Mouse (Mus musculus) embryonic facial prominence, embryonic 14.5 days (tissue): ENCODE measurements around the gene Acat2. TPM values are rescaled to one million over a fixed set of nuclear protein-coding genes. Genes with fewer than 3 reads are reported as not detected.
A peak's percentile ranks its signal among the peaks of the same experiment; 100 is the strongest.
"Not testable (repeated sequence)": the region's sequence is repeated elsewhere in the genome, so short reads cannot be mapped to it uniquely, and the experiment has no call there.

Experiments used
- ATAC-seq: fragments of 200-750 bp; cut with Nextera tagmentation; 2 replicates; pipeline ENCODE4 v1.8.0; 2017; ENCODE audit warnings: low read depth, moderate number of reproducible peaks, moderate TSS enrichment
- DNase-seq: peaks from one replicate; pipeline ENCODE4 v3.0.0-alpha.2; 2015; ENCODE audit warnings: low spot score
- H3K27ac ChIP-seq: fragments of 300-500 bp; sonication (generic); replicated peaks from 2 replicates; pipeline ENCODE4 v1.5.1; 2014; ENCODE audit warnings: low read depth, mild to moderate bottlenecking, low read length, moderate library complexity
- H3K27me3 ChIP-seq: fragments of 300-500 bp; sonication (generic); replicated peaks from 2 replicates; pipeline ENCODE4 v1.6.1; 2014; ENCODE audit warnings: low read length; ENCODE audit not compliant: control insufficient read depth, insufficient read depth
- H3K36me3 ChIP-seq: fragments of 300-500 bp; sonication (generic); 2 replicates; pipeline ENCODE4 v1.6.1; 2014; ENCODE audit warnings: low read length, mixed read lengths; ENCODE audit not compliant: control insufficient read depth, insufficient read depth
- H3K4me1 ChIP-seq: fragments of 300-500 bp; sonication (generic); 2 replicates; pipeline ENCODE4 v1.6.1; 2014; ENCODE audit warnings: antibody characterized with exemption, low read length; ENCODE audit not compliant: control insufficient read depth, insufficient read depth
- H3K4me2 ChIP-seq: fragments of 300-500 bp; sonication (generic); 2 replicates; pipeline ENCODE4 v1.6.1; 2014; ENCODE audit warnings: low read depth, mild to moderate bottlenecking, low read length, moderate library complexity, mixed read lengths
- H3K4me3 ChIP-seq: fragments of 300-500 bp; sonication (generic); 2 replicates; pipeline ENCODE4 v1.5.1; 2014; ENCODE audit warnings: low read depth, mild to moderate bottlenecking, low read length
- H3K9ac ChIP-seq: fragments of 300-500 bp; sonication (generic); 2 replicates; pipeline ENCODE4 v1.6.1; 2014; ENCODE audit warnings: low read depth, mild to moderate bottlenecking, low read length, moderate library complexity, mixed read lengths
- H3K9me3 ChIP-seq: fragments of 300-500 bp; sonication (generic); 2 replicates; pipeline ENCODE4 v1.6.1; 2016; ENCODE audit warnings: low read length; ENCODE audit not compliant: control insufficient read depth
- WGBS: fragments of 180-500 bp; shearing (Covaris S2); extraction: QIAGEN DNeasy Blood & Tissue Kit; methylation state at CpG from one replicate; pipeline ENCODE4 v1.1.7; 2014; 5-methylcytosine and 5-hydroxymethylcytosine counted together
- polyA plus RNA-seq: library from polyadenylated mRNA; unstranded; fragments of >200 nt; fragmentation: Nextera tagmentation; extraction: Ambion mirVana; gene quantifications from 2 replicates; pipeline ENCODE4 v1.2.1, GENCODE M21; 2014

Gene Acat2
- 85.8 and 98.2 TPM in 2 replicates for polyA plus RNA-seq

DNA sequence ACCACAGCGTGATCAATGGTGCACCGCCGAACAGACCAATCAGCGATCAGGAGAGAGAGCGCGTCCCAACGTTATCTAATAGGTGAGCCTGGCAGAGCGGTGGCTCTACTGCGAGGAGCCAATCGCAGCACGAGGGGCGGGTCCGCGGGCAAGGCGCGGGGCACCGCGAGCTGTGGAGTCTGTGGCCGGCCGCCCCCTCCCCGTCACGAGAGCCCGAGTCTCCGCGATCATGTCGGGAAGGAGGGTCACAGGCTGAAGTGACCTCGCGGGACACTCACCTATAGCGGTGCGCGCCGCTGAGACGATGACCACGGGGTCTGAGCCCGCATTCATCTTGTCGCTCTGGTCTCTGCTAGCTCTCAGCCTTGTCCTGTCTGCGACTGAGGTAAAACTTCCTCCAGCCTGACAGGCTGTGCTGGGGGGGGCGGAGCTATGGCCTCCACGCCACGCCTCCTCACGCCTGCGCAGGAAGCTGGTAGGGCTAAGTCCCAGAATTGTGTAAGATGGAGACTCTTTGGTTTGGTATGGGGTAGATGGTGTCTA, at the start of gene Acat2:
TSS of gene Acat2 (minus strand) at position 417 of the 543 bp plus-strand sequence.
- Histone ChIP-seq H3K27me3 (no peaks in the 10 kb centered on the region), H3K4me2 (peak within 1 kb of the TSS; percentile 87), H3K9me3 (no peaks in the 10 kb centered on the region), H3K27ac (peak within 1 kb of the TSS; percentile 77), H3K4me3 (peak within 1 kb of the TSS; percentile 75), H3K4me1 (peaks cover 12% of the 10 kb centered on the region), H3K9ac (peak within 1 kb of the TSS; percentile 71), H3K36me3 (peaks cover 26% of the 10 kb centered on the region)
- 1% methylated on average over 18 of the region's 42 CpGs for WGBS
- peak; percentile 97 for DNase-seq
- ATAC-seq: peak; percentile 99

GRCm38 (mm10) chr17:13009887-13010286, 49.3 kb upstream of the Acat2 start:
- 15% methylated on average over 3 of the region's 3 CpGs for WGBS
- no peak overlapping the region for H3K4me2 ChIP-seq
- H3K9ac ChIP-seq: no peak overlapping the region
- H3K4me3 ChIP-seq: no peak overlapping the region
- no peaks in the 10 kb centered on the region for H3K9me3 ChIP-seq
- H3K4me1 ChIP-seq: peaks cover 7% of the 10 kb centered on the region; the same call in 1 of the 2 replicates
- no peaks in the 10 kb centered on the region for H3K27me3 ChIP-seq
- no peak overlapping the region for H3K27ac ChIP-seq
- peaks cover 41% of the 10 kb centered on the region for H3K36me3 ChIP-seq
- peak; percentile 81 for DNase-seq
- no peak for ATAC-seq

DNA sequence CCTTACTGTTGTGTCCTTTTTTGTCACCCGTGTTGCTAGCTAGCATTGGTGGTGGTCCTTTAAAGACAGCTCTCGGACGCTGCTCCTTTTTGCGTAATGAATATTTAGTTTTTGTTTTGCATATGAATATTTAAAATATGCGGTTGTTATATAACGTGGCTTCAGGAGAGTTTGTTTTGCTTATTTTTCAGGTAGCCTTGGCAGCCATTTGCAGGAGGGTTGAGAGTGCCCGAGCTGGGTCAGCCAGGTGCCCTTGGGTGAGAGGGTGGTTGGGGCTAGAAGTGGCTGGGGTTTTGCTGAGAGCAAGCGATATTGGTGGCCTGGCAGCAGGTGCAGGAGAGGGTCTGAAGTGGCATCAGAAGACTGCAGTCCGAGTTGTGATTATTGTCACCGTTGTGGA, 48.0 kb upstream of the Acat2 start:
- Histone ChIP-seq H3K4me2 (peak overlapping the region; percentile 85), H3K27ac (peak overlapping the region; percentile 73; the same call in 1 of the 2 replicates), H3K4me1 (peaks cover 7% of the 10 kb centered on the region; the same call in 1 of the 2 replicates), H3K9me3 (no peaks in the 10 kb centered on the region), H3K36me3 (peaks cover 29% of the 10 kb centered on the region), H3K27me3 (no peaks in the 10 kb centered on the region), H3K4me3 (peak overlapping the region; percentile 64), H3K9ac (peak overlapping the region; percentile 76)
- 7% methylated on average over 10 of the region's 10 CpGs for WGBS
- no peak for DNase-seq
- no peak for ATAC-seq

DNA sequence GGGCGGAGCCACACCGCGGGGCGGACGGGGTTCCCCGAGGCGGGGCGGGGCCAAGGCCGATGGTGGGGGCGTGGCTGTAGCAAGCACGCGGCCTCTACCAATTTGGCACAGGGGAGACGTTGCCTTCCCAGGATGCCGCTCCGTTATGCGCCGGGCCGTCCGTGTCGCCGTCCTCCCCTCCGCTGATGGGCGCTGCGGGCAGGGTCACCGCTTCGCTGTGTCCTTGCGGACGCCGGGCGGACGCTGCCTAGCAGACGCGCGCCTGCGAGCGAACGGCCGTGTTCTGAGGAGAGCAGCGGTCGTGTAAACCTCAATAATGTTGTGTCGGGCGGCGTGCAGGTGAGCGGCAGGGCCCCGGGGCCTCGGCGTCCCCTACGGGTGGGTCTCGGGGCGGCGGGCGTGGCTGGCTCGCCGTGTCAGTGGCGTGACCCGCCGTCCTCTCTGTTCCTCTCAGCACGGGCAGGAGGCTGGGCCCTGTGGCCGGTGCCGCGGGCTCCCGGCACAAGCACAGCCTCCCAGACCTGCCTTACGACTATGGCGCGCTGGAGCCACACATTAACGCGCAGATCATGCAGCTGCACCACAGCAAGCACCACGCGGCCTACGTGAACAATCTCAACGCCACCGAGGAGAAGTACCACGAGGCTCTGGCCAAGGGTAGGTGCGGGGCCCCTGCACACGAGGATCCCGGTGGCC, 47.3 kb upstream of the Acat2 start:
- Histone ChIP-seq H3K27ac (peak overlapping the region; percentile 73), H3K4me2 (peak overlapping the region; percentile 85), H3K9ac (peak overlapping the region; percentile 76), H3K9me3 (no peaks in the 10 kb centered on the region), H3K36me3 (peaks cover 22% of the 10 kb centered on the region), H3K4me3 (peak overlapping the region; percentile 64), H3K4me1 (peaks cover 7% of the 10 kb centered on the region; the same call in 1 of the 2 replicates), H3K27me3 (no peaks in the 10 kb centered on the region)
- peak; percentile 99 for ATAC-seq
- under 1% methylated on average over 42 of the region's 76 CpGs for WGBS
- DNase-seq: peak; percentile 98

DNA sequence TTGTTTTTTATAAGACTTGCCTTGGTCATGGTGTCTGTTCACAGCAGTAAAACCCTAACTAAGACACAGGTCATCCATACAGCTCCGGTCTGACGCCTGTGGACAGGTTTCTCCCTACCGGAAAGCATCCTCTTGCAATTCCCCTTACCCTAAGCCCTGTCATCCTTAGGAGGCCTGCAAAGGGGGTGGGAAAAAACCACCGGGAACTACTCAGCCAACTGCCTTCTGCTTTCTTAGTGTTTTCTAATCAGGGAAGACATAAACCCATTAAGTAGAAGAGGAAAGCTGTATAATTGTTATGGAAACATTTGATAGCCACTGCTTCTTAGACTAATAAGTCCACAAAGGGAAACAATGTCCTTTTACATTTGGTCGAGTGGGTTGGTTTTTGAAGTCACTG, 46.4 kb upstream of the Acat2 start:
- no peaks in the 10 kb centered on the region for H3K27me3 ChIP-seq
- H3K36me3 ChIP-seq: peaks cover 15% of the 10 kb centered on the region
- peak overlapping the region; percentile 76; the same call in 1 of the 2 replicates for H3K9ac ChIP-seq
- no peaks in the 10 kb centered on the region for H3K9me3 ChIP-seq
- H3K4me1 ChIP-seq: peaks cover 7% of the 10 kb centered on the region; the same call in 1 of the 2 replicates
- H3K4me3 ChIP-seq: peak overlapping the region; percentile 64; the same call in 1 of the 2 replicates
- ATAC-seq (no peak), DNase-seq (no peak)
- 48% methylated on average over 5 of the region's 5 CpGs for WGBS
- H3K27ac ChIP-seq: no peak overlapping the region
- peak overlapping the region; percentile 85 for H3K4me2 ChIP-seq

DNA sequence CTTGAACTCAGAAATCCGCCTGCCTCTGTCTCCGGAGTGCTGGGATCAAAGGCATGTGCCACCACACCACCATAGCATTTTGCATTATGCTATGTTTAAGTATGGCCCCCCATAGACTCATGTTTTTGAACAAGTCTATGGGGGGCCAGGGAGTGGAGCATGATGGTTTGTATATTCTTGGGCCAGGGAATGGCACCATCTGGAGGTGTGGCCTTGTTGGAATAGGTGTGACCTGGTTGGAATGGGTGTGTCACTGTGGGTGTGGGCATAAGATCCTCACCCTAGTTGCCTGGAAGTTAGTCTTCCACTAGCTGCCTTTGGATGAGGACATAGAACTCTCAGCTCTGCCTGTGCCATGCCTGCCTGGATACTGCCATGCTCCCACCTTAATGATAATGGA, 46.0 kb upstream of the Acat2 start, which contains the start of gene Sod2:
TSS of gene Sod2 (plus strand) at position 301 of the 400 bp plus-strand sequence.
- not testable (repeated sequence) for DNase-seq, H3K27me3 ChIP-seq, H3K9me3 ChIP-seq, H3K4me1 ChIP-seq, ATAC-seq
- WGBS: 95% methylated on average over 2 of the region's 2 CpGs
- H3K4me3 ChIP-seq: peak within 1 kb of the TSS; percentile 64
- peaks cover 12% of the 10 kb centered on the region for H3K36me3 ChIP-seq
- peak within 1 kb of the TSS; percentile 76 for H3K9ac ChIP-seq
- peak within 1 kb of the TSS; percentile 85 for H3K4me2 ChIP-seq
- H3K27ac ChIP-seq: 0 out of 2 replicates have a peak within 1 kb of the TSS, but pooled peaks have one; percentile 19

DNA sequence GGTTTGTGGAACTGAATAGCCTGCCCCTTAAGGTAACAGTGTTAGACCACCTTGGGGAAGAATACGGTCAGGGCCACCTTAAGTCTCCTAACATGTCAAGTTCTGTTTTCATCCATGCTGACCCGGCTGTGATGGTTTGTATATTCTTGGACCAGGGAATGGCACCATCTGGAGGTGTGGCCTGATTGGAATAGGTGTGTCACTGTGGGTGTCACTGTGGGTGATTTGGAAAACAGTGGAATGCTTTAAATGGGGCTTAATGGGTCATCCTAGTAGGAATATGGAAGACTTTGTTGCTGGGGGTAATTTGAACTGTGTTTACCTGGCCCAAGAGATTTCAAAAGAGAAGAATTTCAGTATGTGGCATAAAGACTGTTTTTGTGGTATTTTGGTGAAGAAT, 43.9 kb upstream of the Acat2 start:
- H3K27me3 ChIP-seq, H3K4me1 ChIP-seq, H3K36me3 ChIP-seq, H3K9ac ChIP-seq, H3K27ac ChIP-seq, DNase-seq, H3K9me3 ChIP-seq, H3K4me2 ChIP-seq, H3K4me3 ChIP-seq, ATAC-seq: not testable (repeated sequence)
- 70% methylated on average over 2 of the region's 2 CpGs for WGBS

- H3K36me3 ChIP-seq, H3K9ac ChIP-seq, H3K27me3 ChIP-seq, H3K4me2 ChIP-seq, H3K27ac ChIP-seq, H3K4me1 ChIP-seq, H3K9me3 ChIP-seq, DNase-seq, H3K4me3 ChIP-seq, ATAC-seq: not testable (repeated sequence)
- WGBS: 90% methylated on average over 5 of the region's 5 CpGs
These were observed 41.7 kb upstream of the Acat2 start for GRCm38 (mm10) chr17:13002243-13002642.
